Mouse (Mus musculus) stomach, postnatal 0 days (tissue): ENCODE results near the gene Sesn1.

Experiments
- CTCF ChIP-seq: IDR thresholded peaks from 2 replicates; pipeline ENCODE4 v1.5.1; 2016; ENCODE audit warnings: antibody characterized with exemption, low read depth, mild to moderate bottlenecking, moderate library complexity
- EP300 ChIP-seq: optimal IDR thresholded peaks from 2 replicates; pipeline ENCODE3; 2016; ENCODE audit warnings: antibody characterized with exemption

DNA sequence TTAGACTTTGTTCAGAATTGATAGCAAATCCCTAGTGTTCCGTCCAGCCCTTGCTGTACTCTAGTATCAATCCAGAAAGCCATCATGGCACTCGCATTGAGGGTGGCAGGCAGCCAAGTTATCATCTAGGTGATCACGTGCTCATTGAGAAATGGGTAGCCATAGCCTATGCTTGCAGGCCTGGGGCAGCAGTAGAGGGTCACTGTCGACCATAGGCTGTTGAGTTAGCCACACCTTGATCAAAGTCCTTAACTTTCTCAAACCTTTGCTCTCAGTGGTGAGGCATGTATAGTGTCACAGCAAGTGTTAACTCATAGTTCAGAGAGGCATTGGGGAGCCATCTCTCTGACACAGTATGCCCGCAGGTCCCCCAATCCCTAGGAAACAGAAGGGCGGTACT is 11.4 kb downstream of the Sesn1 start:
- TF ChIP-seq CTCF (no peak), EP300 (no peak)
